Mouse (Mus musculus) ES-Bruce4 (cell line): Measurements from ENCODE around the gene Stat1. TPM values are rescaled to one million over a fixed set of nuclear protein-coding genes. Genes with fewer than 3 reads are reported as not detected.

ENCODE experiments used
- H3K27ac ChIP-seq: 2 replicates; pipeline ENCODE4 v1.5.1; 2012; ENCODE audit warnings: low read length, inconsistent platforms; ENCODE audit not compliant: insufficient read depth
- H3K27me3 ChIP-seq: 2 replicates; pipeline ENCODE4 v1.6.1; 2012; ENCODE audit warnings: mild to moderate bottlenecking, low read length, inconsistent platforms; ENCODE audit not compliant: control insufficient read depth, poor library complexity, insufficient read depth, severe bottlenecking
- H3K36me3 ChIP-seq: 2 replicates; pipeline ENCODE4 v1.6.1; 2012; ENCODE audit warnings: inconsistent platforms, mild to moderate bottlenecking, low read length, moderate library complexity; ENCODE audit not compliant: control insufficient read depth, poor library complexity, insufficient read depth, severe bottlenecking
- H3K4me1 ChIP-seq: one replicate; pipeline ENCODE4 v1.8.1; 2011; ENCODE audit warnings: low read length; ENCODE audit not compliant: control insufficient read depth, insufficient read depth
- H3K4me3 ChIP-seq: 2 replicates; pipeline ENCODE4 v1.5.1; 2011; ENCODE audit warnings: low read depth, mild to moderate bottlenecking, low read length
- H3K9ac ChIP-seq: 2 replicates; pipeline ENCODE4 v1.6.1; 2012; ENCODE audit warnings: low read depth, mild to moderate bottlenecking, inconsistent platforms; ENCODE audit not compliant: poor library complexity, severe bottlenecking
- H3K9me3 ChIP-seq: replicated peaks from 2 replicates; pipeline ENCODE4 v1.6.1; 2012; ENCODE audit warnings: mild to moderate bottlenecking, low read length, inconsistent platforms; ENCODE audit not compliant: control insufficient read depth, poor library complexity, insufficient read depth, severe bottlenecking
- CTCF ChIP-seq: IDR thresholded peaks from one replicate; pipeline ENCODE4 v1.8.1; 2011; ENCODE audit warnings: low read depth, low read length
- EP300 ChIP-seq: IDR thresholded peaks from 2 replicates; pipeline ENCODE4 v1.6.1; 2011; ENCODE audit warnings: low read depth, low read length; ENCODE audit not compliant: insufficient read depth
- POLR2A ChIP-seq: IDR thresholded peaks from one replicate; pipeline ENCODE4 v1.8.1; 2011; ENCODE audit warnings: low read length; ENCODE audit not compliant: insufficient read depth
- polyA plus RNA-seq: library from polyadenylated mRNA; stranded (reverse); fragments of >200 nt; gene quantifications from 2 replicates; pipeline ENCODE4 v1.2.4, GENCODE M21; 2011; ENCODE audit warnings: low read depth; ENCODE audit not compliant: missing spikeins, insufficient read depth, insufficient read length

Gene Stat1
- polyA plus RNA-seq, 1 experiment, result 10.1 TPM

DNA sequence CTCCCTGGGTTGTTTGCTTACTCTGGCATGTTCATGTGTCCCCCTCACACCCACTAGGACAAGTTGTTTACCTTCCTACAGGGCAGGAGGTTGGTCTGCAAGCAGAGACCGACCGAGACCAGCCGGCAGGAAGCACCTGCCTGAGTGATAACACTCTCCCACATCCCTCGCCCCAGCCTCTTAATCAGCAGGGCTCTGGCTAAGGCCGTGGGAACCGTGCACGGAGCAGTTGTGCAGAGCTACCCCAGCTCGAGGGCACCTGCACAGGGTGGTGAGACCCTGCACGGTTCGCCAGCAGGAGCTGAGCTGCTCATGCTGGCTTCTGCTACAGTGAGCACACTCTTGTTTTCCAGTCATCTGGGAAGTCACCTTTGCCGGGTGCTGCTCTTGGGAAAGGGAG lies 31.4 kb downstream of the Stat1 start:
- H3K36me3 ChIP-seq, result no peaks in the 10 kb centered on the region
- no peaks in the 10 kb centered on the region for H3K4me1 ChIP-seq
- H3K9ac ChIP-seq, result no peak overlapping the region
- H3K27ac ChIP-seq, result no peak overlapping the region
- H3K27me3 ChIP-seq, result no peaks in the 10 kb centered on the region
- no peak for TF ChIP-seq CTCF
- H3K9me3 ChIP-seq, result no peaks in the 10 kb centered on the region
- no peak overlapping the region for H3K4me3 ChIP-seq

DNA sequence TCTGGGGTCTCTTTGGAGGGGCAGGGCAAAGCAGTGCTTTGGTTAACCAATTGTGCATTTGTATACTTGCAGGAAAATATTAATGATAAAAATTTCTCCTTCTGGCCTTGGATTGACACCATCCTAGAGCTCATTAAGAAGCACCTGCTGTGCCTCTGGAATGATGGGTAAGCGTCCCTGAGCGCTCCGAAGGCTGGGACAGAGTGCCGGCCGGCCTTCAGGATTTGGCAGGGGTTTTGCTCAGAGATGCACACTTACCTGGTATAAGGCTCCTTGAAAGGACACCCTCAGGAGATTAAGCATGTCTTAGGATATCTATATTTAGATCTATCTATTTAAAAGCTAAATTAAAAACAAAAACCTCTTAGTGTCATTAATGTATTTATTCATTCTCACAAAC lies 31.9 kb downstream of the Stat1 start:
- no peak for TF ChIP-seq CTCF
- TF ChIP-seq POLR2A, result no peak
- TF ChIP-seq EP300, result no peak
- no peak overlapping the region for H3K9ac ChIP-seq
- no peaks in the 10 kb centered on the region for H3K36me3 ChIP-seq
- no peaks in the 10 kb centered on the region for H3K4me1 ChIP-seq
- H3K27me3 ChIP-seq, result no peaks in the 10 kb centered on the region
- no peak overlapping the region for H3K4me3 ChIP-seq
- H3K9me3 ChIP-seq, result no peaks in the 10 kb centered on the region
- H3K27ac ChIP-seq, result no peak overlapping the region

DNA sequence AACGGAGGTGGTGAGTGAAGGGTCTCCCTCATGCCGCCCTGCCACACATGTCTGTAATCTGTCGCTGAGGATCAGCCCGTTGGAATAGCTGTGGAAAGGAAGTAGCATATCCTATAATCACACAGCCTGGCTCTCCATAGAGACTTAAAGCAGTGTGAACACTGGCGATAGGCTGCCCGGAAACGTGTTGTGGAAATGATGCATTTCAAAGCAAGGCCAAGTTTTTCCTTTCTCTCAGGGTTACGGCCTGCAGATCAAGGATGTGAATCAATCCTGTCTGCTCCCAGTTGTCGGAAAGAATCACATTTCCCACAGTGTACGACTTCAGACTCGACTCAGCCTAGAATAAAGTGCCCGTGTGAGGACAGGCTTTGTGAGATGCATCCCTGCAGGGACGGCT lies 33.1 kb downstream of the Stat1 start:
- Histone ChIP-seq H3K27ac (no peak overlapping the region), H3K9ac (no peak overlapping the region), H3K36me3 (no peaks in the 10 kb centered on the region), H3K27me3 (no peaks in the 10 kb centered on the region), H3K4me1 (no peaks in the 10 kb centered on the region), H3K4me3 (no peak overlapping the region), H3K9me3 (no peaks in the 10 kb centered on the region)
- TF ChIP-seq EP300 (no peak), POLR2A (no peak), CTCF (no peak)

DNA sequence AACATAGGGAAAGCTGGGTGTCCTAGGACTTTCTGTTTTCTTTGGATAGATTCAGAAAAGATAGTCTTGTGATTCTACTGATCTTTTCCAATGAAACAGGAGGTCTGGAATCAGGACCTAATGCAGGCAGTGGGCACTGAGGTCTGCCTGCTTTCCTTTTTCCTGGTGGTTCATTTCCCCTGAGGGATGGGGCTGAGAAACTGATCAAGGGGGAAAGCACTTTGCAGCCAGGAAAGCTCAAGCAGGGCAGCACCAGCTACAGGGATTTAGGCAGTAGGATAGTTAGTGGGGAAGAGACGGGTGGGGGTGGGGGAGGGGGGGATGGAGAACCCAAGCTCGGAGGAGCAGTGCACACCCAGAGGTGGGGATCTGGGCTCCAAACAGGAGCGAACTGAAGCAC lies 33.7 kb downstream of the Stat1 start:
- no peaks in the 10 kb centered on the region for H3K36me3 ChIP-seq
- no peaks in the 10 kb centered on the region for H3K9me3 ChIP-seq
- no peak overlapping the region for H3K27ac ChIP-seq
- no peaks in the 10 kb centered on the region for H3K27me3 ChIP-seq
- H3K9ac ChIP-seq, result no peak overlapping the region
- H3K4me1 ChIP-seq, result no peaks in the 10 kb centered on the region
- TF ChIP-seq POLR2A, result no peak
- TF ChIP-seq CTCF, result no peak
- no peak for TF ChIP-seq EP300
- H3K4me3 ChIP-seq, result no peak overlapping the region

DNA sequence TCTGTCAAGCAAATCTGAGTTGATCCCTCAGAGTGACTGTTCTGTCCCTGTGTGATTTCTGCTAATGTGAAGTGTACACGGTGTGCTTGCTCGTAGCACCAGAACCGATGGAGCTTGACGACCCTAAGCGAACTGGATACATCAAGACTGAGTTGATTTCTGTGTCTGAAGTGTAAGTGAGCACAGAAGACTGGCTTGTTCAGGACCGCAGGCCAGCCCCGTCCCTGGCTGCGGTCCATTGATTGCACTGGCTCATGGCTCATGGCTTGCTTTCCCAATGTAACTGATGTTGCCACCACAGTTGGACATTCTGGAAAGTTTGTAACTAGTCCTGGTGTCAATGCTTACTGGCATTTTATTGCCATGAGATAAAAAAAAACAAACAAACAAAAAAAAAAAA lies 35.6 kb downstream of the Stat1 start:
- no peak overlapping the region for H3K9ac ChIP-seq
- no peaks in the 10 kb centered on the region for H3K9me3 ChIP-seq
- no peaks in the 10 kb centered on the region for H3K4me1 ChIP-seq
- H3K36me3 ChIP-seq, result no peaks in the 10 kb centered on the region
- TF ChIP-seq POLR2A (no peak), CTCF (no peak), EP300 (no peak)
- H3K27me3 ChIP-seq, result no peaks in the 10 kb centered on the region
- no peak overlapping the region for H3K4me3 ChIP-seq
- no peak overlapping the region for H3K27ac ChIP-seq

DNA sequence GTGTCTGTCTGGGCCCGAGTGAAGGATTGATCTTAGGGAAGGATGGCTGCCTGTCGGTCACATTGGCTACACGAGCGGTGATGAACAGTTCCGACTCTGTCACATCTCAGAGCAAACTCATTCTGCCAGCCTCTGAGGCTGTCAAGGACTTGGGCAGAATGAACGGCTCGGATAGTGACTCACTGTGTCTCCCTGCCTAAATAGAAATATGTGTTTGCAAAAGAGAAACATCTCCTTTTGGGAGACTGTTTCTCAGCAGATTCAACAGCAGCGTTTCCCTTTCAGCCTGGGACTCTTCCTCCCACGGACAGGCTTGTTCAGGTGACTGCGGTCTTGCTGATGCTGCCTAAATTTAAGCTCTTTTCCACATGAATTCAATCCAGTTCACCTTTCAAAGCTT lies 37.1 kb downstream of the Stat1 start:
- Histone ChIP-seq H3K4me1 (no peaks in the 10 kb centered on the region), H3K36me3 (no peaks in the 10 kb centered on the region), H3K9ac (no peak overlapping the region), H3K4me3 (no peak overlapping the region), H3K9me3 (no peaks in the 10 kb centered on the region), H3K27me3 (no peaks in the 10 kb centered on the region), H3K27ac (no peak overlapping the region)
- TF ChIP-seq CTCF (no peak), POLR2A (no peak), EP300 (no peak)
